Mouse (Mus musculus): Measurements from ENCODE around the gene Hadhb.

The Hadhb gene

GRCm38 (mm10) chr5:30154474-30155394 is at the start of gene Hadhb, which contains the start of gene Hadha:
Hadhb (plus strand) TSS chr5:30155248.
Hadha (minus strand) TSS chr5:30155162.
- peak; percentile 93 for DNase-seq

DNA sequence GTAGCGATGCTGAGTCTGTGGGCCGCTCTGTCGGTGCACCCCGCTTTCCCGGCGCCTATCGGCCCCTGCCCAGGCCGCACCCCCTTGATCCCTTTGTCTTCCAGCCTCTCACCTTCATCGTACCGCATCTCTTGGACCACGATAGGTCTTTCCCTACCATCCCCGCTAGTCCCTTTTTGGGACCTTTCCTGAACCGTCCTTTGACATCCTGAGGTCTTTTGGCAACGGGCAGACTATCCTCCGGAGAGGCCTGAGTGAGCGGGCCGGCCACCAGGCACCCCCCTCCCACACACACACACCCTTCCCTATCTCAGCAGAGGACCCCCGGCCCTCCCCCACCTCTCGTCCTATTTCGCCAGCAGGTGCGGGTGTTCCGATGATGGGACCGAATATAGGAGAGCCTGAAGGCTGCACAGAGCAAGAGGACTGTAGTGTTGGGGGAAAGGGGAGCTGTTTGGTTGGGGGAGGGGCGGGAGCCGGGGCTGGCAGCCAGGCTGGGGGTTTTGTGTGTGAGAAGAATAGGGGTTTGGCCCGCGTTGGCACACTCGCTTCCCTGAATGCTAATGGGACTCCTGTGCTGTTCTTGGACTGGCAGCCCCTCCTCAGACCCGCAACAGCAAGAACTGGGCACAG is 49.3 kb upstream of the Hadhb start, which contains the start of gene 3110082J24Rik:
3110082J24Rik (minus strand) TSS at position 419 of the 633 bp plus-strand sequence.
- DNase-seq, result no peak

DNA sequence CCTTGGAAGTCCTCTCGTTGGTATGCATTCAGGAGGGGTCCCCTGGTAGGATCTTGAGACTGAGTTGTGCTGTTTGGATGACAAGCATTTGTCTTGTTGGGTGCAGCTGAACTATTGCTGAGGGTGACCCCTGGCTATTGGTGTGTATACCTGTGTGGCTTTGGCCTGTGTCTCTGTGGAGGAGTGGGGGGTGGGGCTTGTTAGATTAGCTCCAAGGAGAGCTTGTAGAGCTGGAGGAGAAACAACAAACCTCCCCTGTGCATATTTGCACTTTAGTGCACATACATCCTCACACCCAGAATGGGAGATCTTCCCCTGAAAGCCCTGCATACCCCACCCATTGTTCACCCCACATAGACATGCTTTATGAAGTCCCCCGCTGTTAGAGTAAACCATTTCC is 48.3 kb upstream of the Hadhb start:
- no peak for DNase-seq

GRCm38 (mm10) chr5:30107186-30107585 is 47.9 kb upstream of the Hadhb start:
- no peak for DNase-seq

GRCm38 (mm10) chr5:30107611-30108041 is 47.4 kb upstream of the Hadhb start:
- no peak for DNase-seq

- DNase-seq, result no peak
Observed at GRCm38 (mm10) chr5:30108233-30108632, 46.8 kb upstream of the Hadhb start.

- no peak for DNase-seq
Observed at GRCm38 (mm10) chr5:30109899-30110298, 45.1 kb upstream of the Hadhb start.

DNA sequence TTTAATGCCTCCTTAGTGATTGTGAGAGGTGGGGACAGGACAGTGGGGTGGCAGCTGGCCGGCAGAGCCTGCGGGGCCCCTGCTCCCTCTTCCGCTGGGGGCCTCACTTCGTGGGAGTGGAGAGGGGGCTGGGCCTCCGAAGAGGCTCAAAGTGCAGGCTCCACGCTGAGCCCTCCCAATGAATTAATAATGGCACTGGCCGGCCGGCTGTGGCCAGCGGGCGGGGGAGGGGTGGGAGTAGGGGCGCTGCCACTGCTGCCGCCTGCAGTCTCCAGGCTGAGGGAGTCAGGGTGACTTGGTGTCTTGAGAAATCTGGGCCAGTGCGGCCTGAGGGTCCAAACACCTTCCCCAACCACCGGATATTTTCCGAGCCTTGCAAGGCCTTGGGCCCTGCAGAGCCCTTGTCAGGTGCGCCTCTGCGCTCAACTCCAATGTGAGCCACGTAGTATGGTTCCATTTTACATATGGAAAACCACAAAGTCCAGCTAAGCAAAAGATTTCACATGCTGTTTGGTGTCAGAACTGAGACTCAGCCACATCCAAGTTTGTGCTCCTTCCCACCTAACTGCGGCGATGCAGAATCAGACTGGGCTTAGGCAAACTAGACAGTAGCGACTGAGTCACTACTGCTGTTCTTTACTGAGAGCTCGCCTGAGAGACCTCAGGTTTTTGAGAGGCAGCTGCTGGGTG is 44.5 kb upstream of the Hadhb start:
- DNase-seq, result no peak

DNA sequence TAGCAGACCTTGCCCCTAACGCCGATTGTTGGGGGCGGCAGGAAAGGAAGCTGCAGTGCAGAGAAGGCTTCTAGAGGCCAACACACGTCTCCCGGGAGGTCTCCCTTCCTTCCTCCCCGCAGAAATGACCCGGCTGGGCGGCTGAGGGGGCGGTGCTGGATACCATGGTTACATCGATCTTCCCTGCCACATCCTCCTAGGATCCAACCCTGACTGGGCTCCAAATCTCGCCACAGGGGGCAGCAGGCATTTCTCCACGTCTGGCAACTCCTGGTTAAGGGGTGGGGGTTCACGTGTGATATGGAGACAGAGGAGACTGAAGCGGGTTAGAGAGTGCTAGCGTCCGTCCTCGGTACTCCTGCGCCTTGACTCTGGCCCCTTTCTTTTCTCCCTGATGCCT is 43.9 kb upstream of the Hadhb start:
- no peak for DNase-seq

GRCm38 (mm10) chr5:30111771-30112170 is 43.3 kb upstream of the Hadhb start:
- DNase-seq, result no peak

DNA sequence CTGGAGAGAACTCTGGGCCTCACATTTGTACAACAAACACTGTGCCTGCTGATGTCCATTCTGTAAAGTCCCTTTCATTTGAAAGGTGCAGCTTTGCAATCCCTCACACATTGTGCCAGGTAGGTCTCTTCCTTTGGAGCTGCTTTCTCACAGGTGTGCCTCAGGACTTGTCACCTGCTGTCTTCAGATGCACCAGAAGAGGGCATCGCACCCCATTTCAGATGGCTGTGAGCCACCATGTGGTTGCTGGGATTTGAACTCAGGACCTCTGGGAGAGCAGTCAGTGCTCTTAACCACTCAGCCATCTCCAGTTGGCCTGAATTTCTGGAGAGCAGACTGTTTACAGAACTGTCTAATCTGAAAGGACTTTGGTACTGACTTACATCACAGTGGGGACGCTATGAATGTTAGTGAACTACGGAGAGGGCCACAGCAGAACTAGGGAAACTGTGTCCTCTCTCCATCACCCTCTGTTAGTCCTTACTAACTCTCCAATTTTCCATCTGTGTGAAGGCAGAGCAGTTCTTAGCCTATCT is 42.4 kb upstream of the Hadhb start:
- DNase-seq, result no peak

- DNase-seq, result no peak
Observed at GRCm38 (mm10) chr5:30113881-30114760, 40.9 kb upstream of the Hadhb start.

GRCm38 (mm10) chr5:30114761-30115140 is 40.3 kb upstream of the Hadhb start:
- DNase-seq, result no peak

GRCm38 (mm10) chr5:30115718-30116117 is 39.3 kb upstream of the Hadhb start:
- DNase-seq, result no peak

DNA sequence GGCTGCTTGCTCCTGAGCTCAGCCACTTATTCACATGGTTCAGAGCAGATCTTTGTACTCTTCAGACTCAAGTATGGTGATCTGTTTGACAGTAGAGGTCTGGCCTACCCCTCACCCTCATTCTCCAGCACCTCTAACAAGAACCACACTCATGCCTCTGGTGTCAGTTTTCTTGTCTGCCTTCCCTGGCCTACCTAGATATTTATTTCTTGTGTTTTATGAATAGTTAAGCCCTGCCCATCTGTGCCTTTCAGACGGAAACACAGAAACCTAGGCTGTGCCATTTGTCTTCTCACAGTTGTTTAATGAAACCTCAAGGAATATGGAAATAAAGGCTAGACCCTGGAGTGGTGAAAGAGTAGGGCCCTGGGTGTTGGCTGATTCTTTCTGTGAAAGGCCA is 37.0 kb upstream of the Hadhb start:
- no peak for DNase-seq

DNA sequence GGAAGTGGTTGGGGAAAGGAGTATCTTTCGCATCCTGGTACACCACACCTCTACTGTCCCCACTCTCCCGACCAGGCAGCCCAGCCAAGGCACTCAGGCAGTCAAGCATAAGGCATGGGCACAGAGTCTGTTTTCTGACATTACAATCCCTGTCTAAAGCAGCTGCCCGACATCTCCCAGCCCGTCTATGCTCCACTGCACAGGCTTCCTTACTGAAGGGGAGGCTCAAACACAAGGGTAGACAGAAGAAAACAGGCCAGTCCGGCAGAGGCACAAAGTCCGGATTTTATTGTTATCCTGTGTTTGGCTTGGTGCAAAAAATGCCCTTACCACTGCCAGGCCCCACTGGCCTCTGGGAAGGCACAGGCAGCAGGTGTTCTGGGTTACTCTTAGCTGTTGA is 35.9 kb upstream of the Hadhb start:
- no peak for DNase-seq

DNA sequence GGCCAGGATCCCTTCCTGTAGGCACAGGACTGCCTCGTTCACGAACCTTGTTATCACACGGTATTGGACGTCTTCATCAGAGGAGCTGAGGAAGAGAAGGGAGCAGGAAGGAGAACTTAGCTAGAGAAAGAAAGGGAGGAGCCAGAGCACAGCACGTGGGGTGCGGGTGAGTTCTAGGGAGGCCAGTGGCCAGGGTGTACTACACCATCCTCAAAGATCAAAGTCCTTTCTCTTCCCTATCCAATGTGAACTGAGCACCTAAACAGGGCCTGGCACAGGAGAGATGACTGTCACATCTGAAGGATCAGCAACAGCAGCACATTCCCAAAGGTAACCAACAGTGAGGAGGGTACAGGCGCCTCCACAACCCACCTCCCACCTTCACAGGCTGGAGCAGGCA is 34.9 kb upstream of the Hadhb start:
- DNase-seq, result no peak

DNA sequence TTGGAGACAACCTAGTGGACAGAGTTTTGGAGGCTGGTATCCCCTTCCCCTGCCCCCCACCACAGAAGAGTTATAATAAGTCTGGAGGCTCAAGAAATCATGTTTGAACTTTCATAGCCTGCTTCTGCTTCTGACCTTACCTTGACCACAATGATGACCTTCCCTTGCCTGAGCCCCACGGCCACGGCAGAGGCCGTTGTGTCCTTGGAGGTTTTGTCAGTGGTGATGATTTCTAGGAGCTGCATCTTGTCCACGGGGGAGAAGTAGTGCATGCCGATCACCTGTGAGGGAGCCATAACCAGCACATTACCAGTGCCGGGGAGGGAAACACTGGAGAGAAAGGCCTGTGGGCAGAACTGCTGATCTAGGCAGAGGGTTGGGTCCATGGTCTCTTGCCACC is 32.6 kb upstream of the Hadhb start:
- no peak for DNase-seq

DNA sequence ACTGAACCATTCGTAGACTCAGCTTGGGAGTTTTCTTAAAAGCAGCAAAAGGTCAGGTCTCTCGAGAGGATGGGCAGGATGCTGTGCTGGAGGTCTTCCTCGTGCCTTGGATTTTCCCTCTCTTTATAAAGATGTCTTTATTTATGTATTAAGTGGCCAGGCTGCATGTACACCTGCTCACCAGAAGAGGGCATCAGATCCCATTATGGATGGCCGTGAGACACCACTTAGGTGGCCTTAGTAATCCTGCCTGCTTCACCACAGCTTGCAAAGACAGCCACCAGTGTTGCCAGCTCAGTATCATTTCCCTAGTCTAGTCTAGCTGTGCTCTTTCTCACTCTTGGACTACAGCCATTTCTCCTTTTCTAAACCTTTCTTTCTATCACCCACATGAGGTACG is 29.5 kb upstream of the Hadhb start:
- no peak for DNase-seq

- DNase-seq, result no peak
Observed at GRCm38 (mm10) chr5:30126756-30127155, 28.3 kb upstream of the Hadhb start.

GRCm38 (mm10) chr5:30127921-30128597 is 27.0 kb upstream of the Hadhb start:
- no peak for DNase-seq

DNA sequence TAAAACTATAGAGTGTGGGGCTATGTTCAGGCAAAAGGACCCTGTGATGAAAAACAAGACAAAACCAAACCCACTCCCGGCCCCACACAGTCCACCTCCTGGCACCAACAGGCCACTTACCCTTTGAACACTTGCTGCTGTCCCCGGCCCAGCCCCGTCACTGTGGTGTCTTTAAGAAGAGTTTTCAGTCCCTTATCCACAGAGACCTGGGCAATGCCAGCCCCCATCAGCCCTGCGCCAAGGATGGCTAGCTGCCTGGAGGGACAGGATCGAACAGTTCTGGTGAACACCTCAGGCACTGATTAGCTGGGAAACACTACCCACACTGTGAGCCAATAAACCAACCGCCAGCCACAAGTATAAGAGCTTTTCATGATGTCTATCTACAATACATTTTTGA is 26.4 kb upstream of the Hadhb start:
- DNase-seq, result no peak
